Mouse (Mus musculus): ENCODE data around the gene Smim5. TPM values are rescaled to one million over a fixed set of nuclear protein-coding genes. Genes with fewer than 3 reads are reported as not detected.
A peak's percentile ranks its signal among the peaks of the same experiment; 100 is the strongest.

The Smim5 gene
- polyA plus RNA-seq, 1 experiment from 2014 or later, result 2.9 TPM

DNA sequence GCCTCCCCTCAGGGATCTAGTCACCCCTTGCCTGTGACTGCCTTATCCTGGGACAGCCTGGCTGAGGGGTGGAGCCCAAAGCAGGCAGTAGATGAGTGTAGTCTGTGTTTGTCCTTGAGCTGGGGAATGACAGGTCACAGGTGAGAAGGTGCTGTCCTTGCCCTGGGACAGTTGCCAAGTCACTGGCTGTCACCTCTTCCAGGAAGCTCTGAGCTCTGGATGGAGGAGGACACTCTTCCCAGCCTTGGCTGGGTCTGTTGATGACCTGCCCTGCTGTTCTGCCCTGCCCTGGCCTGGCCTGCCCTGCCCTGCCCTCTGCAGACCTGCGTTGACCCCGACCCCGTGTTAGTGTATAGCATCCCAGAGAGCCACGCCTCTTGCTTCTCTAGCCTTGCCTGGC is 27.3 kb upstream of the Smim5 start:
- ATAC-seq (ENCODE audit: low FRiP score, low TSS enrichment), result no peak
- no peaks in the 10 kb centered on the region for H3K36me3 ChIP-seq (ENCODE audit: control insufficient read depth, insufficient read depth, low read length)

DNA sequence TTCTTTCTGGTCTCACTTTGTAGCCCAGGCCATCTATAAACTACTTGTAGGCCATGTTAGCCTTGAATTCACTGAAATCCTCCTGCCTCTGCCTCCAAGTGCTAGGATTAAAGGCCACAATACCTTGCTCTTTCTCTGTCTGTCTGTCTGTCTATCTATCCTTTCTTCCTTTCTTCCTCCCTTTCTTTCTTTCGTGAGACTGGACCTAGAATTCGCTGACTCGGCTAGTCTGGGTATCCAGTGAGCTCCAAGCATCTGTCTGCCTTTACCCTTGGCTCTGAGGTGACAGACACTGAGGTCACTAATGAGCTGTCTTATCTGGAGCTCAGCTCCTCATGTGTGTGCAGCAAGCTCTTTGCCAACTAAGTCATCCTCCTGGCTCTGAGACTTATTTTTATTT is 23.8 kb upstream of the Smim5 start:
- H3K27ac ChIP-seq (ENCODE audit: low read depth, low read length), result no peak overlapping the region
- no peak overlapping the region for H3K4me3 ChIP-seq (ENCODE audit: low read length)
- no peak overlapping the region for H3K9ac ChIP-seq (ENCODE audit: low read depth, low read length)
- ATAC-seq (ENCODE audit: low FRiP score, low TSS enrichment), result no peak
- H3K4me2 ChIP-seq (replicated peaks; ENCODE audit: low read depth, low read length), result no peak overlapping the region
- H3K4me1 ChIP-seq (ENCODE audit: control insufficient read depth, insufficient read depth, low read length), result 0 out of 2 replicates have a peak, but pooled peaks cover 3% of the 10 kb centered on the region
- H3K9me3 ChIP-seq (ENCODE audit: control insufficient read depth, low read length), result no peaks in the 10 kb centered on the region
- WGBS, result 91% methylated on average over 3 of the region's 3 CpGs
- no peaks in the 10 kb centered on the region for H3K36me3 ChIP-seq (ENCODE audit: control insufficient read depth, insufficient read depth, low read length)
- H3K27me3 ChIP-seq (ENCODE audit: control insufficient read depth, insufficient read depth, low read length), result no peaks in the 10 kb centered on the region

More for the DNA sequence above, 27.3 kb upstream of the Smim5 start:
- H3K4me3 ChIP-seq (ENCODE audit: low read length), result no peak overlapping the region
- WGBS, result 73% methylated on average over 4 of the region's 4 CpGs
- H3K4me2 ChIP-seq (replicated peaks; ENCODE audit: low read depth, low read length), result no peak overlapping the region
- no peak overlapping the region for H3K9ac ChIP-seq (ENCODE audit: low read depth, low read length)
- no peaks in the 10 kb centered on the region for H3K27me3 ChIP-seq (ENCODE audit: control insufficient read depth, insufficient read depth, low read length)
- H3K9me3 ChIP-seq (ENCODE audit: control insufficient read depth, low read length), result no peaks in the 10 kb centered on the region
- 0 out of 2 replicates have a peak, but pooled peaks cover 3% of the 10 kb centered on the region for H3K4me1 ChIP-seq (ENCODE audit: control insufficient read depth, insufficient read depth, low read length)
- no peak overlapping the region for H3K27ac ChIP-seq (ENCODE audit: low read depth, low read length)

DNA sequence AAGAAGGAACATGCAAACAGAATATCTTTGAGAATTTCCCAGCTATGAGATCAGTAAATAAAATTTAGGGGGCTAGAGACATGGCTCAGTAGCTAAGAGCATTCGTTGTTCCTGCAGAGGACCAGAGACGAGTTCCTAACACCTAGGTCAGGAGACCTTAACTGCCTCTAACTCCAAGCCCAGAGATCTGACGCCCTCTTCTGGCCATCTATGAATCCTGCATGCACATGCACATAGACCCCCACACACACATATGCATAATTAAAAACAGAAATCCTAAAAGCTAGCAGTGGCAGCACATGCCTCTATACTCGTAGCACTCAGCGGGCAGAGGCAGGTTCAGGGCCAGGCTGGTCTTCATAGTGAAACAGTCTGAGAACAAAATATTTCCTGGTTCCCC is 23.3 kb upstream of the Smim5 start:
- WGBS, result 78% methylated on average over 5 of the region's 5 CpGs
- no peak overlapping the region for H3K4me3 ChIP-seq (ENCODE audit: low read length)
- H3K9ac ChIP-seq (ENCODE audit: low read depth, low read length), result no peak overlapping the region
- H3K4me2 ChIP-seq (replicated peaks; ENCODE audit: low read depth, low read length), result no peak overlapping the region
- no peak for ATAC-seq (ENCODE audit: low FRiP score, low TSS enrichment)
- no peaks in the 10 kb centered on the region for H3K27me3 ChIP-seq (ENCODE audit: control insufficient read depth, insufficient read depth, low read length)
- H3K9me3 ChIP-seq (ENCODE audit: control insufficient read depth, low read length), result no peaks in the 10 kb centered on the region
- H3K4me1 ChIP-seq (ENCODE audit: control insufficient read depth, insufficient read depth, low read length), result 0 out of 2 replicates have a peak, but pooled peaks cover 3% of the 10 kb centered on the region
- H3K36me3 ChIP-seq (ENCODE audit: control insufficient read depth, insufficient read depth, low read length), result no peaks in the 10 kb centered on the region
- H3K27ac ChIP-seq (ENCODE audit: low read depth, low read length), result no peak overlapping the region

DNA sequence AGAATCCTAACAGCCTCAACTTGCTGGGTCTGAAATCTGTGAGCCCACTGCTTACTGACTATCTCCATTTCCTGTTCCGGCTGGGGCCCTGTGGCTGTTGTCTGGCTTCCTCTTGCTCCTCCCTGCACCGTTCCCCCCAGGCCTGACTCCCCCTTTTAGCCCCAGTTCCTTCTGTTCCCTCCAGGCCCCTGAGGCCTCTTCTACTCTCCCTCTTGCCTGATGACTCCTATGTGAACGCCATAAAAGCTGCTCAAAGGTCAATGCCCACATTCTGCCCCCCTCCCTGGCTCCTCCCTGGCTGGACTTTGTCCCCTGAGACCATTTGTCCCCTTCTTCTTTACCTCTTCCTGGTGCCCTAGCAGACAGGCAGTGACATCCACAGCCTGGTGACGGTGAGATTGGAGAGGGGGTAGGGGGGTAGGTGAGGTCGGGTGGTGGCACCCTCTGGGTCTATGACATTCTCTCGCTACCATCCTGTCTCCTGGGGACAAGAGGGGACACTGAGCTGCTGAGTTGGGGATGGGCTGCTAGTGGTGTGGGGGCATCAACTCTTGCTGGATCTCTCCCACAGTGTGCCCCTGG is 22.5 kb upstream of the Smim5 start:
- Histone ChIP-seq H3K4me1 (ENCODE audit: control insufficient read depth, insufficient read depth, low read length) (0 out of 2 replicates have a peak, but pooled peaks cover 3% of the 10 kb centered on the region), H3K27ac (ENCODE audit: low read depth, low read length) (no peak overlapping the region), H3K4me3 (ENCODE audit: low read length) (no peak overlapping the region), H3K36me3 (ENCODE audit: control insufficient read depth, insufficient read depth, low read length) (no peaks in the 10 kb centered on the region), H3K27me3 (ENCODE audit: control insufficient read depth, insufficient read depth, low read length) (no peaks in the 10 kb centered on the region), H3K4me2 (replicated peaks; ENCODE audit: low read depth, low read length) (no peak overlapping the region), H3K9ac (ENCODE audit: low read depth, low read length) (peak overlapping the region; percentile 12; the same call in 1 of the 2 replicates), H3K9me3 (ENCODE audit: control insufficient read depth, low read length) (no peaks in the 10 kb centered on the region)
- ATAC-seq (ENCODE audit: low FRiP score, low TSS enrichment), result no peak
- 36% methylated on average over 6 of the region's 6 CpGs for WGBS

DNA sequence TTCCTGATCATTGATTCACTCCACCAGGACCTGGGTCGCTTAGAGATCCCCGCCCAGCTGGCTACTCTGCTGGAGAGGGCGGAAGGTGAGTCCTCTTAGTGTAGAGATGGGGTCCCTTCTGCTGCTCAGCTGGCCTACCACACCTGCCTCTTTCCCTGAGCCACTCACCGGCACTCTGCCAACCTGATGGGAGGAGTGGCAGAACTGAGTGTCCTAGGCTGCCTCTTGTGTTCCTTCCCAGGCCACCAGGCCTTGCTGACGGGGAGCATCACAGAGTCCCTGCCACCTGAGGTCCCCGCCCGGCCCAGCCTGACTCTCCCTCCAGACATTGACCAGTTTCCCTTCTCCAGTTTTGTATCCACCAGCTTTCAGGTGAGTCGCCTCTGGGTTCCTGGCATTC is 21.7 kb upstream of the Smim5 start:
- WGBS, result 79% methylated on average over 8 of the region's 8 CpGs
- H3K4me2 ChIP-seq (replicated peaks; ENCODE audit: low read depth, low read length), result no peak overlapping the region
- H3K4me1 ChIP-seq (ENCODE audit: control insufficient read depth, insufficient read depth, low read length), result 0 out of 2 replicates have a peak, but pooled peaks cover 3% of the 10 kb centered on the region
- no peaks in the 10 kb centered on the region for H3K9me3 ChIP-seq (ENCODE audit: control insufficient read depth, low read length)
- no peaks in the 10 kb centered on the region for H3K36me3 ChIP-seq (ENCODE audit: control insufficient read depth, insufficient read depth, low read length)
- no peak overlapping the region for H3K4me3 ChIP-seq (ENCODE audit: low read length)
- H3K27me3 ChIP-seq (ENCODE audit: control insufficient read depth, insufficient read depth, low read length), result no peaks in the 10 kb centered on the region; the same call in 1 of the 2 replicates
- ATAC-seq (ENCODE audit: low FRiP score, low TSS enrichment), result no peak
- H3K9ac ChIP-seq (ENCODE audit: low read depth, low read length), result no peak overlapping the region
- H3K27ac ChIP-seq (ENCODE audit: low read depth, low read length), result no peak overlapping the region

DNA sequence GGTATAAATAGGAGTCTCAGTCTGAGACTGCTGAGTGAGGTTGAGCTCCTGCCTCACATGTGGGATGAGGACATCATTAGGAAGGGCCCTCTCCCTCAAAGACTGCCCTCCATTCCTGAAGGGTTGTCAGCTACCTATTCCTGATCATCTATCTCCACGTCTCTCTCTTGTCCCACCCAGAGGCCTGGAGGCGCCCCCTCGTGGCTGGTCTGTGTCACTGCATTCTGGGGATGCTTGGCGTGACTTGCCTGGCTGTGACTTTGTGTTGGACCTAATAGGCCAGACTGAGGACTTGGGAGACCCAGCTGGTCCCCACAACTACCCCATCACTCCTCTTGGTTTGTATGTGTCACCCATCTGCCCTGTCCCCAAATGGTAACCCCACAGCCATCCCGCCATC is 18.8 kb upstream of the Smim5 start:
- Histone ChIP-seq H3K4me2 (replicated peaks; ENCODE audit: low read depth, low read length) (no peak overlapping the region), H3K27me3 (ENCODE audit: control insufficient read depth, insufficient read depth, low read length) (no peaks in the 10 kb centered on the region; the same call in 1 of the 2 replicates), H3K27ac (ENCODE audit: low read depth, low read length) (no peak overlapping the region), H3K4me3 (ENCODE audit: low read length) (no peak overlapping the region), H3K4me1 (ENCODE audit: control insufficient read depth, insufficient read depth, low read length) (0 out of 2 replicates have a peak, but pooled peaks cover 3% of the 10 kb centered on the region), H3K9ac (ENCODE audit: low read depth, low read length) (no peak overlapping the region), H3K36me3 (ENCODE audit: control insufficient read depth, insufficient read depth, low read length) (no peaks in the 10 kb centered on the region), H3K9me3 (ENCODE audit: control insufficient read depth, low read length) (no peaks in the 10 kb centered on the region)
- ATAC-seq (ENCODE audit: low FRiP score, low TSS enrichment), result no peak
- WGBS, result 29% methylated on average over 5 of the region's 5 CpGs

DNA sequence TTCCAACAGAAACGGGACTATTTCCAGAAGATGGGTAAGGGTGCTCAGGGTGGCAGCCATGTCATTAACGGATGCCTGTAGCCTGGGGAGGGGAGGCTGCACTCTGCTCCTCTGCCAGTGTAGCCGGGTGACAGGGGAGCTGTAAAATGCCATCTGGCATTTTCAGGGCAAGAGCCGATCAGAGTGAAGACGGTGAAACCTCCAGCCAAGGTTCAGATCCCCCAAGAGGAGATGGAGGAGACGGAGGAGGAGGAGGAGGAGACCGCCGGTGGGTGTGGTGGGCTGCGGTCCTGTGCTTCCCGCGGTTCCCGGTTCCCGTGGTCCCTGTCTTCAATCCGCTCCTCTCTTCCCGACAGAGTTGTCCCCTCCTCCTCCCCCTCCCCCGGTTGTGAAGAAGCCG is 16.5 kb upstream of the Smim5 start:
- WGBS, result 10% methylated on average over 15 of the region's 17 CpGs
- H3K36me3 ChIP-seq (ENCODE audit: control insufficient read depth, insufficient read depth, low read length), result no peaks in the 10 kb centered on the region
- H3K4me1 ChIP-seq (ENCODE audit: control insufficient read depth, insufficient read depth, low read length), result no peaks in the 10 kb centered on the region
- H3K27ac ChIP-seq (ENCODE audit: low read depth, low read length), result no peak overlapping the region
- H3K27me3 ChIP-seq (ENCODE audit: control insufficient read depth, insufficient read depth, low read length), result no peaks in the 10 kb centered on the region; the same call in 1 of the 2 replicates
- ATAC-seq (ENCODE audit: low FRiP score, low TSS enrichment), result no peak
- no peak overlapping the region for H3K9ac ChIP-seq (ENCODE audit: low read depth, low read length)
- H3K4me2 ChIP-seq (replicated peaks; ENCODE audit: low read depth, low read length), result 0 out of 2 replicates have a peak overlapping the region, but pooled peaks have one; percentile 2
- H3K4me3 ChIP-seq (ENCODE audit: low read length), result no peak overlapping the region
- H3K9me3 ChIP-seq (ENCODE audit: control insufficient read depth, low read length), result no peaks in the 10 kb centered on the region

DNA sequence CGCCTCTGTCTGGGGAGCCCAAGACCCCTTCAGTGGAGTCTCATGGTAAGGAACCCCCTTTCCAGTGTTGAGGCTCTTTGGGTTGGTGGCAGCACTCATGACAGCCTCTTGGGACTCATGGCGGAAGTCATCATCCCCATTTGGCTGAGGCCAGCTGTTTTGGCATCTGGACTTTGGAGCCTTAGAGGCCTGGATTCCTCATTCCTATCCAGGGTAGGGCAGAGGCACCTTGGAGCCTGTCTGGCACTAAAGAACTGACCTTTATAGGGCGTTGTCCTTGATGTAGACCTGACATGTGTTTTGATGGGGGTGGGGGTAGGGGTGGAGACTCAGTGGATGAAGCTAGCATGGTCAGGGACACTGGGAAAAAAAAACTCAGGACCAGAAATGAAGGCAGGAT is 15.4 kb upstream of the Smim5 start:
- Histone ChIP-seq H3K4me3 (ENCODE audit: low read length) (no peak overlapping the region), H3K27me3 (ENCODE audit: control insufficient read depth, insufficient read depth, low read length) (no peaks in the 10 kb centered on the region; the same call in 1 of the 2 replicates), H3K4me2 (replicated peaks; ENCODE audit: low read depth, low read length) (no peak overlapping the region), H3K9me3 (ENCODE audit: control insufficient read depth, low read length) (no peaks in the 10 kb centered on the region), H3K36me3 (ENCODE audit: control insufficient read depth, insufficient read depth, low read length) (no peaks in the 10 kb centered on the region), H3K27ac (ENCODE audit: low read depth, low read length) (no peak overlapping the region), H3K9ac (ENCODE audit: low read depth, low read length) (no peak overlapping the region), H3K4me1 (ENCODE audit: control insufficient read depth, insufficient read depth, low read length) (no peaks in the 10 kb centered on the region)
- no peak for ATAC-seq (ENCODE audit: low FRiP score, low TSS enrichment)
- 92% methylated on average over 3 of the region's 3 CpGs for WGBS

DNA sequence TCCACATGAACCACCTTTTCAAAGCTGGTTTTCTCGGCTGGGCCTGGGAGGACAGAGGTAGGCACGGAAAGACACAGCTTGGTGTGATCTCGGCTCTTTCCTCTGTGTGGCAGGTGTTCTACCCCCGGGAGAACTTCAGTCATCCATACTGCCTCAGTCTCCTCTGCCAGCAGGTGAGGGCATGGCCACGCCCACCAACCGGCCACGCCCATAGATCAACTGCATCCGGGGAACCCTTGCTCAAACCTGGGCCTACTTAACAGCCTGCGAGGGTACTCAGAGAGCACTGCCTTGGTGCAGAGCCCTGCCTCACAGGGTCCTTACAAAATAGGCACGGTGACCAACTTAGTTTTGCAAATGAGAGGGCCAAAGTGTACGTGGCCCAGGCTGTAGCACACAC is 14.5 kb upstream of the Smim5 start:
- H3K4me1 ChIP-seq (ENCODE audit: control insufficient read depth, insufficient read depth, low read length), result no peaks in the 10 kb centered on the region
- H3K27ac ChIP-seq (ENCODE audit: low read depth, low read length), result no peak overlapping the region
- H3K4me2 ChIP-seq (replicated peaks; ENCODE audit: low read depth, low read length), result no peak overlapping the region
- WGBS, result 70% methylated on average over 11 of the region's 11 CpGs
- H3K9ac ChIP-seq (ENCODE audit: low read depth, low read length), result no peak overlapping the region
- H3K27me3 ChIP-seq (ENCODE audit: control insufficient read depth, insufficient read depth, low read length), result no peaks in the 10 kb centered on the region; the same call in 1 of the 2 replicates
- no peak for ATAC-seq (ENCODE audit: low FRiP score, low TSS enrichment)
- H3K4me3 ChIP-seq (ENCODE audit: low read length), result no peak overlapping the region
- no peaks in the 10 kb centered on the region for H3K36me3 ChIP-seq (ENCODE audit: control insufficient read depth, insufficient read depth, low read length)
- no peaks in the 10 kb centered on the region for H3K9me3 ChIP-seq (ENCODE audit: control insufficient read depth, low read length)
